Mouse (Mus musculus) erythroblast, embryonic 14.5 days (primary cell): ENCODE measurements around the gene Fam84b.

ENCODE experiments used
- GATA1 ChIP-seq: IDR thresholded peaks from 2 replicates; pipeline ENCODE4 v1.6.1; 2012; ENCODE audit warnings: low read length, inconsistent platforms, mixed read lengths
- TAL1 ChIP-seq: IDR thresholded peaks from 3 replicates; pipeline ENCODE4 v1.6.1; 2012; ENCODE audit warnings: low read length, inconsistent platforms, mixed read lengths

- no peak for TF ChIP-seq GATA1
- no peak for TF ChIP-seq TAL1
These were observed 35.1 kb downstream of the Fam84b start for GRCm38 (mm10) chr15:60818500-60818899.
